Mouse (Mus musculus) testis, postnatal 14 days (tissue): ENCODE measurements around the gene Olfr1183.
"Not testable (repeated sequence)": the region's sequence is repeated elsewhere in the genome, so short reads cannot be mapped to it uniquely, and the experiment has no call there.

Source experiments
- DNase-seq: peaks from one replicate; pipeline ENCODE4 v3.0.0; 2021; ENCODE audit warnings: low spot score

Olfr1183 gene

GRCm38 (mm10) chr2:88454567-88454966 lies at the start of gene Olfr1183:
Gene Olfr1183 (plus strand): TSS chr2:88454867.
- DNase-seq = not testable (repeated sequence)

- no peak for DNase-seq
These were observed 48.3 kb upstream of the Olfr1183 start, which contains the start of gene Olfr1179 for GRCm38 (mm10) chr2:88406353-88406752. Gene Olfr1179 (minus strand): TSS chr2:88406453.

GRCm38 (mm10) chr2:88419051-88419450 lies 35.6 kb upstream of the Olfr1183 start, which contains the start of gene Olfr1180:
Gene Olfr1180 (minus strand): TSS chr2:88419151.
- DNase-seq = no peak

- DNase-seq = no peak
These were observed 28.6 kb upstream of the Olfr1183 start, which contains the start of gene Olfr1181 for GRCm38 (mm10) chr2:88426071-88426470. Gene Olfr1181 (minus strand): TSS chr2:88426171.

GRCm38 (mm10) chr2:88449031-88449430 lies 5.6 kb upstream of the Olfr1183 start, which contains the start of gene Gm13757:
Gene Gm13757 (minus strand): TSS chr2:88449131.
- DNase-seq = no peak

- DNase-seq = no peak
These were observed 28.6 kb downstream of the Olfr1183 start, which contains the start of gene Olfr1184 for GRCm38 (mm10) chr2:88483298-88483697. Gene Olfr1184 (plus strand): TSS chr2:88483598.

- DNase-seq = no peak
These were observed 38.4 kb downstream of the Olfr1183 start, which contains the start of gene Olfr1185-ps1 for GRCm38 (mm10) chr2:88493020-88493419. Gene Olfr1185-ps1 (plus strand): TSS chr2:88493320.

- no peak for DNase-seq
These were observed 63.6 kb downstream of the Olfr1183 start, which contains the start of gene Olfr1186 for GRCm38 (mm10) chr2:88518251-88518650. Gene Olfr1186 (plus strand): TSS chr2:88518551.
